20 mouse cellular contexts compared by ENCODE assay signal in genomic region chr9:95653363-95653762, GRCm38 (mm10). TPM values are rescaled to one million over a fixed set of nuclear protein-coding genes. Genes with fewer than 3 reads are reported as not detected.
A peak's percentile ranks its signal among the peaks of the same experiment; 100 is the strongest.
DNase-seq lines count a peak whose midpoint lies in the region; ATAC-seq and TF ChIP-seq lines count a peak whose summit lies in the region.
"Had no signal": no experiment of that assay in that cellular context is flagged by ENCODE, and none has a peak within 500 bp of the region (broad histone marks: within the 10 kb centered on the region; RNA-seq: fewer than 3 reads in every experiment).

No protein-coding gene starts in this region.

- intact Hi-C loops in heart, adult 2 months (cut with DNase I): no loop called here

- H3K27ac ChIP-seq in heart, adult 2 months: peak overlapping the region; percentile 77
- no peak overlapping the region for H3K27ac ChIP-seq in heart, embryonic 11.5 days (ENCODE audit: low read depth, low read length)
- H3K27ac ChIP-seq in forebrain, embryonic 14.5 days (ENCODE audit: low read depth, low read length): no peak overlapping the region
- H3K27ac ChIP-seq: forebrain, embryonic 15.5 days; hindbrain, postnatal 0 days; lung, embryonic 15.5 days had no signal

- no peak for TF ChIP-seq CTCF in heart, adult 2 months (IDR thresholded peaks at IDR 0.05)

- peaks cover 4% of the 10 kb centered on the region for H3K4me1 ChIP-seq in heart, adult 2 months (ENCODE audit: control insufficient read depth, insufficient read depth, low read length)
- H3K4me1 ChIP-seq in heart, embryonic 11.5 days (ENCODE audit: control insufficient read depth, insufficient read depth, low read length): no peaks in the 10 kb centered on the region
- no peaks in the 10 kb centered on the region for H3K4me1 ChIP-seq in forebrain, embryonic 14.5 days (ENCODE audit: control insufficient read depth, insufficient read depth, low read length)
- H3K4me1 ChIP-seq: forebrain, embryonic 15.5 days; lung, embryonic 15.5 days had no signal

- no peaks in the 10 kb centered on the region for H3K36me3 ChIP-seq in heart, adult 2 months (ENCODE audit: control insufficient read depth, insufficient read depth, low read length)
- H3K36me3 ChIP-seq in heart, embryonic 11.5 days (ENCODE audit: control insufficient read depth, insufficient read depth, low read length): no peaks in the 10 kb centered on the region
- H3K36me3 ChIP-seq in forebrain, embryonic 14.5 days (ENCODE audit: control insufficient read depth, insufficient read depth, low read length): no peaks in the 10 kb centered on the region
- H3K36me3 ChIP-seq: forebrain, embryonic 15.5 days; lung, embryonic 15.5 days had no signal

- no peaks in the 10 kb centered on the region for H3K9me3 ChIP-seq in heart, embryonic 11.5 days (replicated peaks; ENCODE audit: control insufficient read depth, low read length)
- no peaks in the 10 kb centered on the region; the same call in 1 of the 2 replicates for H3K9me3 ChIP-seq in forebrain, embryonic 14.5 days (replicated peaks; ENCODE audit: control insufficient read depth, low read length)
- H3K9me3 ChIP-seq: forebrain, embryonic 15.5 days; lung, embryonic 15.5 days had no signal

- ATAC-seq in heart, embryonic 11.5 days (replicated peaks; ENCODE audit: insufficient number of reproducible peaks, low FRiP score, low TSS enrichment): no peak
- no peak for ATAC-seq in forebrain, embryonic 14.5 days
- ATAC-seq: CD4-positive, CD25-positive, alpha-beta regulatory T cell, adult 4 months; forebrain, embryonic 15.5 days; hindbrain, postnatal 0 days; midbrain, embryonic 16.5 days had no signal

- no peaks in the 10 kb centered on the region for H3K79me2 ChIP-seq in heart, adult 2 months (replicated peaks; ENCODE audit: control insufficient read depth, insufficient read depth, low read length)

- peak; percentile 58 to 67 for DNase-seq in heart, adult 2 months
- peak; percentile 42 for DNase-seq in adrenal gland, postnatal 10 days
- DNase-seq in adrenal gland, postnatal 25 days: peak; percentile 16
- peak; percentile 14 for DNase-seq in kidney, postnatal 14 days
- no peak for DNase-seq in forebrain, embryonic 14.5 days (ENCODE audit: low spot score)
- no peak for DNase-seq in spleen, adult 18-20 months
- DNase-seq: cerebellum, adult 18-20 months; embryo, embryonic 11 days; gastrocnemius, postnatal 10 days; layer of hippocampus, postnatal 36 days; right cerebral cortex, postnatal 4 days; thymus, postnatal 25 days had no signal

- TF ChIP-seq POLR2A in heart, adult 2 months (IDR thresholded peaks at IDR 0.05; ENCODE audit: insufficient read depth, low read depth, low read length): no peak

- WGBS in heart, adult 2 months: 60% methylated on average over 6 of the region's 6 CpGs
- 85% methylated on average over 6 of the region's 6 CpGs for WGBS in heart, embryonic 11.5 days (ENCODE audit: insufficient replicate concordance)
- WGBS in forebrain, embryonic 14.5 days: 85% methylated on average over 6 of the region's 6 CpGs

- no peak overlapping the region for H3K4me2 ChIP-seq in heart, embryonic 11.5 days
- H3K4me2 ChIP-seq in forebrain, embryonic 14.5 days (ENCODE audit: low read length): no peak overlapping the region
- H3K4me2 ChIP-seq: forebrain, embryonic 15.5 days; lung, embryonic 15.5 days had no signal

- no peaks in the 10 kb centered on the region for H3K27me3 ChIP-seq in heart, adult 2 months (ENCODE audit: control insufficient read depth, insufficient read depth, low read length)
- no peaks in the 10 kb centered on the region for H3K27me3 ChIP-seq in heart, embryonic 11.5 days (ENCODE audit: control insufficient read depth, insufficient read depth, low read length)
- H3K27me3 ChIP-seq in forebrain, embryonic 14.5 days (replicated peaks; ENCODE audit: control insufficient read depth, insufficient read depth, low read length): no peaks in the 10 kb centered on the region
- H3K27me3 ChIP-seq: forebrain, embryonic 15.5 days; lung, embryonic 15.5 days had no signal

- TF ChIP-seq EP300 in heart, adult 2 months (IDR thresholded peaks at IDR 0.05; ENCODE audit: insufficient read depth, low read depth, low read length): 0 out of 2 replicates have a peak, but pooled peaks have one; percentile 32

- no peak overlapping the region for H3K9ac ChIP-seq in heart, adult 2 months (ENCODE audit: low read depth, low read length)
- H3K9ac ChIP-seq in heart, embryonic 11.5 days (ENCODE audit: low read depth, low read length): no peak overlapping the region
- H3K9ac ChIP-seq in forebrain, embryonic 14.5 days (ENCODE audit: low read length): no peak overlapping the region
- H3K9ac ChIP-seq: forebrain, embryonic 15.5 days; lung, embryonic 15.5 days had no signal

- H3K4me3 ChIP-seq in heart, adult 2 months: no peak overlapping the region
- H3K4me3 ChIP-seq in heart, embryonic 11.5 days (ENCODE audit: low read depth, low read length): no peak overlapping the region
- no peak overlapping the region for H3K4me3 ChIP-seq in forebrain, embryonic 14.5 days (ENCODE audit: low read depth, low read length)
- H3K4me3 ChIP-seq: forebrain, embryonic 15.5 days; lung, embryonic 15.5 days had no signal

RNA-seq across cellular contexts. Expression of gene Pcolce2, which starts 16.0 kb away (rescaled TPM):
- total RNA-seq in heart, adult 2 months (2021): 10 to 100 TPM; 27.8 to 28.7 TPM
- polyA plus RNA-seq in heart, adult 2 months (2012; rRNA removed): 3.0 and 3.9 TPM in 2 replicates
- 1.8 and 1.9 TPM in 2 replicates for polyA plus RNA-seq in heart, embryonic 11.5 days (2014; fragmentation: Nextera tagmentation; extraction: Ambion mirVana)
- 1 to 10 TPM; 4.7 to 5.1 TPM for total RNA-seq in adrenal gland, postnatal 10 days (2021)
- total RNA-seq in adrenal gland, postnatal 25 days (2021): 2.2 and 3.2 TPM in 2 replicates
- 1.7 and 2.4 TPM in 2 replicates for polyA plus RNA-seq in forebrain, embryonic 14.5 days (2014; fragmentation: Nextera tagmentation; extraction: Ambion mirVana)
- total RNA-seq: megakaryocyte, adult 5-6 weeks; MEL had no signal

Comparison
In these comparisons a context has a peak if more than half of its experiments do, and no peak if none do; other contexts are left out.
1. DNase-seq: peak in heart, adult 2 months (2 of 2), adrenal gland, postnatal 10 days (single experiment), adrenal gland, postnatal 25 days (single experiment) and kidney, postnatal 14 days (single experiment); none in forebrain, embryonic 14.5 days (single experiment) and spleen, adult 18-20 months (0 of 2).